Mouse (Mus musculus) frontal cortex, postnatal 14 days (tissue): ENCODE data around the gene Ino80.
A peak's percentile ranks its signal among the peaks of the same experiment; 100 is the strongest.

Source experiments
- DNase-seq, 2 experiments: peaks; one replicate each; pipeline ENCODE4 v3.0.0; 2022; ENCODE audit warnings: low spot score in 2 of 2

The Ino80 gene

GRCm38 (mm10) chr2:119454558-119454957, 22.9 kb downstream of the Ino80 start:
- no peak for DNase-seq

- peak in 1 of 2 experiments; percentile 22 for DNase-seq
Measured at GRCm38 (mm10) chr2:119436988-119437387, 40.5 kb downstream of the Ino80 start.

GRCm38 (mm10) chr2:119436467-119436866, 41.0 kb downstream of the Ino80 start:
- DNase-seq = no peak

GRCm38 (mm10) chr2:119413819-119414218, 63.7 kb downstream of the Ino80 start:
- peak in 1 of 2 experiments; percentile 8 for DNase-seq

GRCm38 (mm10) chr2:119411674-119412073, 65.8 kb downstream of the Ino80 start:
- DNase-seq = no peak

- no peak for DNase-seq
Measured at GRCm38 (mm10) chr2:119411016-119411415, 66.5 kb downstream of the Ino80 start.

- DNase-seq = no peak
Measured at GRCm38 (mm10) chr2:119408733-119409132, 68.8 kb downstream of the Ino80 start.

- peak in 1 of 2 experiments; percentile 6 for DNase-seq
Measured at GRCm38 (mm10) chr2:119408278-119408677, 69.2 kb downstream of the Ino80 start.

GRCm38 (mm10) chr2:119399313-119399712, 78.2 kb downstream of the Ino80 start:
- DNase-seq = no peak

- DNase-seq = no peak
Measured at GRCm38 (mm10) chr2:119398665-119399064, 78.8 kb downstream of the Ino80 start.

GRCm38 (mm10) chr2:119398252-119398651, 79.2 kb downstream of the Ino80 start:
- no peak for DNase-seq

- DNase-seq = no peak
Measured at GRCm38 (mm10) chr2:119389992-119390391, 87.5 kb downstream of the Ino80 start.

- DNase-seq = no peak
Measured at GRCm38 (mm10) chr2:119388266-119388665, 89.2 kb downstream of the Ino80 start.

- DNase-seq = no peak
Measured at GRCm38 (mm10) chr2:119379455-119379854, 98.0 kb downstream of the Ino80 start.

GRCm38 (mm10) chr2:119377826-119378225, 99.7 kb downstream of the Ino80 start:
- DNase-seq = no peak

GRCm38 (mm10) chr2:119377286-119377685, 100.2 kb downstream of the Ino80 start:
- DNase-seq = no peak

- no peak for DNase-seq
Measured at GRCm38 (mm10) chr2:119370116-119370515, 107.4 kb downstream of the Ino80 start.

GRCm38 (mm10) chr2:119367346-119367745, 110.1 kb downstream of the Ino80 start:
- DNase-seq = no peak

- DNase-seq = no peak
Measured at GRCm38 (mm10) chr2:119364969-119365368, 112.5 kb downstream of the Ino80 start.

GRCm38 (mm10) chr2:119359721-119360291, 117.7 kb downstream of the Ino80 start:
- DNase-seq = no peak

GRCm38 (mm10) chr2:119358249-119358648, 119.2 kb downstream of the Ino80 start:
- DNase-seq = no peak

- no peak for DNase-seq
Measured at GRCm38 (mm10) chr2:119356805-119357204, 120.7 kb downstream of the Ino80 start.

- DNase-seq = no peak
Measured at GRCm38 (mm10) chr2:119356310-119356709, 121.2 kb downstream of the Ino80 start.

GRCm38 (mm10) chr2:119355651-119356050, 121.8 kb downstream of the Ino80 start:
- no peak for DNase-seq
